ENCODE assay signal across 9 mouse cellular contexts in the genomic region with DNA sequence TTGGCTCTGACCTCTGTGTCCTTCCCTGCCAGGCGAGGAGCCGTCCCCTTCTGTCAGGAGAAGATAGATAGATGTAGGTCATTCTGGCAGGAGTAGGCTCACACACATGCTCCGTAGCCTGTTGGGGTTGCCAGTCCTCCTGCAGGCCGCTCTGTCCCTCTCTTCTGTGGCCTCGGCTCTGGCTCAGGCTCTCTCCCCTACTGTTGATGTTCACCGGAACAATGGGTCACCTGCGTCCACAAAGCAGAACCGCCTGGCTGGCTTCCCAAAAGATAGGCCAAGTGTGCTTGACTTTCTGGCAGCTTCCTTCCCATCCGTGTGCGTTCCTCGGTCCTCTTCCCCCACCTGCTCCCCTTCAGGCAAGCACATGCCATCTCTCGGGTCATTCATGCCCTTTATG. TPM values are rescaled to one million over a fixed set of nuclear protein-coding genes. Genes with fewer than 3 reads are reported as not detected.
A peak's percentile ranks its signal among the peaks of the same experiment; 100 is the strongest.
DNase-seq lines count a peak whose midpoint lies in the region; ATAC-seq lines count a peak whose summit lies in the region.
"Had no signal": no experiment of that assay in that cellular context is flagged by ENCODE, and none has a peak within 500 bp of the region (broad histone marks: within the 10 kb centered on the region; RNA-seq: fewer than 3 reads in every experiment).

No protein-coding gene starts in this region.

- no peak overlapping the region for H3K4me3 ChIP-seq in neural tube, embryonic 13.5 days
- no peak overlapping the region for H3K4me3 ChIP-seq in intestine, embryonic 16.5 days (ENCODE audit: low read length)

- DNase-seq in neural tube, embryonic 10.5 days (ENCODE audit: extremely low spot score, low spot score), result no peak
- peak; percentile 99 for DNase-seq in cerebellum, adult 9-11 months
- peak; percentile 66 to 78 for DNase-seq in heart, postnatal 36 days
- DNase-seq in frontal cortex, postnatal 36 days (ENCODE audit: low spot score in 2 of 2), result no peak
- no peak for DNase-seq in layer of hippocampus, adult 8-10 months (ENCODE audit: low spot score in 2 of 2)

- H3K27ac ChIP-seq in neural tube, embryonic 13.5 days (replicated peaks), result 0 out of 2 replicates have a peak overlapping the region, but pooled peaks have one; percentile 5
- H3K27ac ChIP-seq in intestine, embryonic 16.5 days (ENCODE audit: low read length), result no peak overlapping the region
- H3K27ac ChIP-seq: liver, embryonic 14.5 days had no signal

- ATAC-seq in neural tube, embryonic 13.5 days (ENCODE audit: low read depth), result peak; percentile 43; the same call in 1 of the 2 replicates
- peak; percentile 21; the same call in 1 of the 2 replicates for ATAC-seq in megakaryocyte, adult 5-6 weeks (ENCODE audit: poor library complexity, severe bottlenecking)
- ATAC-seq in intestine, embryonic 16.5 days, result no peak

- no peaks in the 10 kb centered on the region for H3K27me3 ChIP-seq in neural tube, embryonic 13.5 days
- no peaks in the 10 kb centered on the region for H3K27me3 ChIP-seq in intestine, embryonic 16.5 days (replicated peaks; ENCODE audit: control insufficient read depth, insufficient read depth, low read length)

- WGBS in neural tube, embryonic 13.5 days, result 68% methylated on average over 12 of the region's 12 CpGs
- 74% methylated on average over 12 of the region's 12 CpGs for WGBS in intestine, embryonic 16.5 days

- H3K9me3 ChIP-seq in neural tube, embryonic 13.5 days, result no peaks in the 10 kb centered on the region
- no peaks in the 10 kb centered on the region for H3K9me3 ChIP-seq in intestine, embryonic 16.5 days (ENCODE audit: control insufficient read depth, low read length)

- no peak overlapping the region for H3K9ac ChIP-seq in neural tube, embryonic 13.5 days
- no peak overlapping the region for H3K9ac ChIP-seq in intestine, embryonic 16.5 days (ENCODE audit: low read depth, low read length)
- H3K9ac ChIP-seq: liver, embryonic 14.5 days had no signal

- intact Hi-C loops in heart, postnatal 36 days (cut with DNase I), result loop anchor here (1.0 to 5.0 kb wide), 2 partner anchors 56 to 229 kb away; partner anchors contain the start of gene Frmd6

- no peak overlapping the region for H3K4me2 ChIP-seq in neural tube, embryonic 13.5 days
- no peak overlapping the region for H3K4me2 ChIP-seq in intestine, embryonic 16.5 days (ENCODE audit: low read depth, low read length)

- H3K36me3 ChIP-seq in neural tube, embryonic 13.5 days, result peaks cover 25% of the 10 kb centered on the region; the same call in 1 of the 2 replicates
- H3K36me3 ChIP-seq in intestine, embryonic 16.5 days (ENCODE audit: control insufficient read depth, insufficient read depth, low read length), result peaks cover 3% of the 10 kb centered on the region; the same call in 1 of the 2 replicates

- peaks cover 13% of the 10 kb centered on the region; the same call in 1 of the 2 replicates for H3K4me1 ChIP-seq in neural tube, embryonic 13.5 days (replicated peaks)
- H3K4me1 ChIP-seq in intestine, embryonic 16.5 days (ENCODE audit: control insufficient read depth, insufficient read depth, low read length), result no peaks in the 10 kb centered on the region

RNA-seq across cellular contexts. Expression of gene Frmd6, which starts 56.0 kb away (rescaled TPM):
- 12.7 and 15.6 TPM in 2 replicates for polyA plus RNA-seq in neural tube, embryonic 13.5 days (2015; fragmentation: Nextera tagmentation; extraction: Ambion mirVana)
- 10 to 100 TPM; 33.4 to 39.1 TPM for total RNA-seq in heart, postnatal 36 days (2021)
- total RNA-seq in megakaryocyte, adult 5-6 weeks (2015), result 0.64 and 0.69 TPM in 2 replicates
- 1.0 and 1.2 TPM in 2 replicates for total RNA-seq in megakaryocyte, adult 5-6 weeks (2017)
- polyA plus RNA-seq in intestine, embryonic 16.5 days (2015; fragmentation: Nextera tagmentation; extraction: Ambion mirVana), result 11.1 and 11.2 TPM in 2 replicates
- total RNA-seq in layer of hippocampus, adult 8-10 months (2022), result 10 to 100 TPM; 17.7 to 24.5 (median 21.4) TPM

RNA-seq across cellular contexts. Expression of gene Actr10, which starts 56.3 kb away (rescaled TPM):
- 214 and 256 TPM in 2 replicates for polyA plus RNA-seq in neural tube, embryonic 13.5 days (2015; fragmentation: Nextera tagmentation; extraction: Ambion mirVana)
- total RNA-seq in heart, postnatal 36 days (2021), result 100 to 1,000 TPM; 134 to 142 TPM
- 109 and 153 TPM in 2 replicates for total RNA-seq in megakaryocyte, adult 5-6 weeks (2015)
- total RNA-seq in megakaryocyte, adult 5-6 weeks (2017), result 54.0 and 81.4 TPM in 2 replicates
- 205 and 213 TPM in 2 replicates for polyA plus RNA-seq in intestine, embryonic 16.5 days (2015; fragmentation: Nextera tagmentation; extraction: Ambion mirVana)
- 100 to 1,000 TPM; 148 to 170 (median 156) TPM for total RNA-seq in layer of hippocampus, adult 8-10 months (2022)

Comparison
In these comparisons a context has a peak if more than half of its experiments do, and no peak if none do; other contexts are left out.
1. DNase-seq: peak in cerebellum, adult 9-11 months (single experiment) and heart, postnatal 36 days (2 of 2); none in neural tube, embryonic 10.5 days (single experiment), frontal cortex, postnatal 36 days (0 of 2) and layer of hippocampus, adult 8-10 months (0 of 2).
2. RNA of gene Frmd6, which starts 56.0 kb away (total RNA-seq): 33.4 to 39.1 TPM in heart, postnatal 36 days and 17.7 to 24.5 TPM in layer of hippocampus, adult 8-10 months; 0.64 to 1.2 TPM in megakaryocyte, adult 5-6 weeks; every median in the first group is over 4 times any median in the second.